ENCODE assay signal across 9 mouse cellular contexts in genomic region chr7:127685304-127686018, GRCm38 (mm10). TPM values are rescaled to one million over a fixed set of nuclear protein-coding genes. Genes with fewer than 3 reads are reported as not detected.
DNase-seq lines count a peak whose midpoint lies in the region; ATAC-seq lines count a peak whose summit lies in the region.
"Had no signal": no experiment of that assay in that cellular context is flagged by ENCODE, and none has a peak within 500 bp of the region (broad histone marks: within the 10 kb centered on the region; RNA-seq: fewer than 3 reads in every experiment).

No protein-coding gene starts in this region.

- H3K4me1 ChIP-seq in kidney, embryonic 16.5 days (ENCODE audit: insufficient read depth, low read length) = peaks cover 14% of the 10 kb centered on the region
- H3K4me1 ChIP-seq in embryonic facial prominence, embryonic 14.5 days (ENCODE audit: control insufficient read depth, insufficient read depth, low read length) = no peaks in the 10 kb centered on the region
- H3K4me1 ChIP-seq in intestine, embryonic 15.5 days (replicated peaks) = peaks cover 12% of the 10 kb centered on the region
- H3K4me1 ChIP-seq: midbrain, embryonic 12.5 days had no signal

- H3K4me3 ChIP-seq in kidney, embryonic 16.5 days (ENCODE audit: low read length) = no peak overlapping the region
- H3K4me3 ChIP-seq in embryonic facial prominence, embryonic 14.5 days (ENCODE audit: low read depth, low read length) = no peak overlapping the region
- no peak overlapping the region for H3K4me3 ChIP-seq in intestine, embryonic 15.5 days (replicated peaks)
- H3K4me3 ChIP-seq: layer of hippocampus, adult 2 months; midbrain, embryonic 12.5 days had no signal

- H3K27ac ChIP-seq in kidney, embryonic 16.5 days (ENCODE audit: low read length) = no peak overlapping the region
- H3K27ac ChIP-seq in embryonic facial prominence, embryonic 14.5 days (replicated peaks; ENCODE audit: low read depth, low read length) = peak overlapping the region; percentile 61
- peak overlapping the region; percentile 56; the same call in 1 of the 2 replicates for H3K27ac ChIP-seq in intestine, embryonic 15.5 days
- H3K27ac ChIP-seq: layer of hippocampus, adult 2 months; midbrain, embryonic 12.5 days had no signal

- no peaks in the 10 kb centered on the region for H3K36me3 ChIP-seq in kidney, embryonic 16.5 days (ENCODE audit: insufficient read depth, low read length)
- no peaks in the 10 kb centered on the region for H3K36me3 ChIP-seq in embryonic facial prominence, embryonic 14.5 days (ENCODE audit: control insufficient read depth, insufficient read depth, low read length)
- no peaks in the 10 kb centered on the region for H3K36me3 ChIP-seq in intestine, embryonic 15.5 days
- H3K36me3 ChIP-seq: midbrain, embryonic 12.5 days had no signal

- H3K9me3 ChIP-seq in kidney, embryonic 16.5 days (ENCODE audit: low read length) = no peaks in the 10 kb centered on the region
- H3K9me3 ChIP-seq in embryonic facial prominence, embryonic 14.5 days (ENCODE audit: control insufficient read depth, low read length) = no peaks in the 10 kb centered on the region
- H3K9me3 ChIP-seq in intestine, embryonic 15.5 days = no peaks in the 10 kb centered on the region
- H3K9me3 ChIP-seq: midbrain, embryonic 12.5 days had no signal

- peak; percentile 44; the same call in 1 of the 2 replicates for ATAC-seq in kidney, embryonic 16.5 days (ENCODE audit: low FRiP score, low TSS enrichment)
- ATAC-seq in embryonic facial prominence, embryonic 14.5 days (ENCODE audit: low read depth) = peak; percentile 89
- ATAC-seq in intestine, embryonic 15.5 days = 0 out of 2 replicates have a peak, but pooled peaks have one; percentile 34
- no peak for ATAC-seq in inflammation-experienced regulatory T-cells, adult 6 months

- H3K4me2 ChIP-seq in kidney, embryonic 16.5 days (replicated peaks; ENCODE audit: low read depth, low read length) = no peak overlapping the region
- H3K4me2 ChIP-seq in embryonic facial prominence, embryonic 14.5 days (ENCODE audit: low read depth, low read length) = no peak overlapping the region
- H3K4me2 ChIP-seq in intestine, embryonic 15.5 days (replicated peaks) = no peak overlapping the region
- H3K4me2 ChIP-seq: midbrain, embryonic 12.5 days had no signal

- WGBS in kidney, embryonic 16.5 days = 70% methylated on average over 14 of the region's 14 CpGs
- WGBS in embryonic facial prominence, embryonic 14.5 days = 60% methylated on average over 14 of the region's 14 CpGs
- WGBS in intestine, embryonic 15.5 days = 58% methylated on average over 14 of the region's 14 CpGs

- no peaks in the 10 kb centered on the region for H3K27me3 ChIP-seq in kidney, embryonic 16.5 days (ENCODE audit: insufficient read depth, low read length)
- no peaks in the 10 kb centered on the region for H3K27me3 ChIP-seq in embryonic facial prominence, embryonic 14.5 days (replicated peaks; ENCODE audit: control insufficient read depth, insufficient read depth, low read length)
- H3K27me3 ChIP-seq in intestine, embryonic 15.5 days (replicated peaks) = no peaks in the 10 kb centered on the region
- H3K27me3 ChIP-seq: midbrain, embryonic 12.5 days had no signal

- H3K9ac ChIP-seq in kidney, embryonic 16.5 days (replicated peaks; ENCODE audit: low read length) = 0 out of 2 replicates have a peak overlapping the region, but pooled peaks have one; percentile 16
- 0 out of 2 replicates have a peak overlapping the region, but pooled peaks have one; percentile 34 for H3K9ac ChIP-seq in embryonic facial prominence, embryonic 14.5 days (ENCODE audit: low read depth, low read length)
- H3K9ac ChIP-seq in intestine, embryonic 15.5 days = no peak overlapping the region
- H3K9ac ChIP-seq: midbrain, embryonic 12.5 days had no signal

- DNase-seq in kidney, adult 9 months = no peak
- peak; percentile 69 for DNase-seq in embryonic facial prominence, embryonic 14.5 days (ENCODE audit: low spot score)
- peak; percentile 49 for DNase-seq in mesoderm, embryonic 11.5 days (ENCODE audit: low read depth, low spot score)
- no peak for DNase-seq in MN1 (ENCODE audit: low spot score)

RNA-seq across cellular contexts. Expression of gene Bcl7c, which starts 23.3 kb away (rescaled TPM):
- polyA plus RNA-seq in kidney, embryonic 16.5 days (2015; fragmentation: Nextera tagmentation; extraction: Ambion mirVana) = 50.5 and 54.5 TPM in 2 replicates
- 84.2 and 86.6 TPM in 2 replicates for polyA plus RNA-seq in embryonic facial prominence, embryonic 14.5 days (2014; fragmentation: Nextera tagmentation; extraction: Ambion mirVana)
- 48.1 and 52.8 TPM in 2 replicates for polyA plus RNA-seq in intestine, embryonic 15.5 days (2015; fragmentation: Nextera tagmentation; extraction: Ambion mirVana)
- polyA plus RNA-seq in inflammation-experienced regulatory T-cells, adult 6 months (2017; shearing (Covaris generic)) = 10 to 100 TPM in 1 of 3 experiments, 1 to 10 TPM in 2; 3.2 to 10.9 (median 4.9) TPM

RNA-seq across cellular contexts. Expression of gene Ctf1, which starts 27.1 kb away (rescaled TPM):
- polyA plus RNA-seq in kidney, embryonic 16.5 days (2015; fragmentation: Nextera tagmentation; extraction: Ambion mirVana) = 14.0 and 14.7 TPM in 2 replicates
- polyA plus RNA-seq in embryonic facial prominence, embryonic 14.5 days (2014; fragmentation: Nextera tagmentation; extraction: Ambion mirVana) = 20.9 and 23.8 TPM in 2 replicates
- 9.4 and 10.5 TPM in 2 replicates for polyA plus RNA-seq in intestine, embryonic 15.5 days (2015; fragmentation: Nextera tagmentation; extraction: Ambion mirVana)
- polyA plus RNA-seq in inflammation-experienced regulatory T-cells, adult 6 months (2017; shearing (Covaris generic)) = not detected

RNA-seq across cellular contexts. Expression of gene Ctf2, which starts 46.5 kb away (rescaled TPM):
- 0.15 and 0.32 TPM in 2 replicates for polyA plus RNA-seq in kidney, embryonic 16.5 days (2015; fragmentation: Nextera tagmentation; extraction: Ambion mirVana)
- polyA plus RNA-seq in embryonic facial prominence, embryonic 14.5 days (2014; fragmentation: Nextera tagmentation; extraction: Ambion mirVana) = 0.14 and 0.35 TPM in 2 replicates
- 0.13 and 0.29 TPM in 2 replicates for polyA plus RNA-seq in intestine, embryonic 15.5 days (2015; fragmentation: Nextera tagmentation; extraction: Ambion mirVana)
- polyA plus RNA-seq in inflammation-experienced regulatory T-cells, adult 6 months (2017; shearing (Covaris generic)) = not detected

RNA-seq across cellular contexts. Expression of gene Fbxl19, which starts 58.9 kb away (rescaled TPM):
- polyA plus RNA-seq in kidney, embryonic 16.5 days (2015; fragmentation: Nextera tagmentation; extraction: Ambion mirVana) = 5.4 TPM in 2 replicates
- 3.0 and 3.8 TPM in 2 replicates for polyA plus RNA-seq in embryonic facial prominence, embryonic 14.5 days (2014; fragmentation: Nextera tagmentation; extraction: Ambion mirVana)
- 3.2 and 4.3 TPM in 2 replicates for polyA plus RNA-seq in intestine, embryonic 15.5 days (2015; fragmentation: Nextera tagmentation; extraction: Ambion mirVana)
- polyA plus RNA-seq in inflammation-experienced regulatory T-cells, adult 6 months (2017; shearing (Covaris generic)) = under 1 TPM; 0.31 to 0.87 (median 0.84) TPM

Comparison
In these comparisons a context has a peak if more than half of its experiments do, and no peak if none do; other contexts are left out.
1. DNase-seq: peak in embryonic facial prominence, embryonic 14.5 days (single experiment) and mesoderm, embryonic 11.5 days (single experiment); none in kidney, adult 9 months (single experiment) and MN1 (single experiment).
2. RNA of gene Ctf1, which starts 27.1 kb away (polyA plus RNA-seq): 20.9 to 23.8 TPM in embryonic facial prominence, embryonic 14.5 days, 14.0 to 14.7 TPM in kidney, embryonic 16.5 days and 9.4 to 10.5 TPM in intestine, embryonic 15.5 days; not detected in inflammation-experienced regulatory T-cells, adult 6 months; every median in the first group is over 10 times any median in the second.